Mouse (Mus musculus) olfactory bulb, adult 2 months (tissue): ENCODE results near the gene 4930426L09Rik. TPM values are rescaled to one million over a fixed set of nuclear protein-coding genes. Genes with fewer than 3 reads are reported as not detected.
"Not testable (repeated sequence)": the region's sequence is repeated elsewhere in the genome, so short reads cannot be mapped to it uniquely, and the experiment has no call there.

Source experiments
- H3K27ac ChIP-seq: fragments of 200-500 bp; 2 replicates; pipeline ENCODE4 v1.5.1; 2012; ENCODE audit warnings: low read depth, low read length; ENCODE audit not compliant: insufficient read depth
- H3K4me1 ChIP-seq: fragments of 200-500 bp; 2 replicates; pipeline ENCODE4 v1.6.1; 2012; ENCODE audit warnings: low read length; ENCODE audit not compliant: control insufficient read depth, insufficient read depth
- H3K4me3 ChIP-seq: fragments of 200-500 bp; 2 replicates; pipeline ENCODE4 v1.5.1; 2012; ENCODE audit warnings: mild to moderate bottlenecking, low read depth, low read length, moderate library complexity; ENCODE audit not compliant: insufficient read depth
- CTCF ChIP-seq: fragments of 200-500 bp; IDR thresholded peaks from 2 replicates; pipeline ENCODE4 v1.5.1; 2012; ENCODE audit warnings: low read depth, mild to moderate bottlenecking, low read length, moderate library complexity; ENCODE audit not compliant: insufficient read depth
- POLR2A ChIP-seq: fragments of 200-500 bp; IDR thresholded peaks from 2 replicates; pipeline ENCODE4 v1.6.1; 2012; ENCODE audit warnings: mild to moderate bottlenecking, low read depth, low read length, moderate library complexity; ENCODE audit not compliant: insufficient read depth
- WGBS: fragments of 180-500 bp; shearing (Covaris S2); methylation state at CpG from one replicate; pipeline ENCODE4 v1.1.7; 2018; 5-methylcytosine and 5-hydroxymethylcytosine counted together
- polyA plus RNA-seq: library from polyadenylated mRNA; stranded (reverse); fragments of >200 nt; gene quantifications from 2 replicates; pipeline ENCODE4 v1.2.4, GENCODE M21; 2012; ENCODE audit warnings: low replicate concordance; ENCODE audit not compliant: missing spikeins, insufficient read depth, insufficient read length

4930426L09Rik gene
- polyA plus RNA-seq, 1 experiment, result not detected

- WGBS, result under 1% methylated on average over 25 of the region's 25 CpGs
These were observed 1.5 kb upstream of the 4930426L09Rik start for GRCm38 (mm10) chr2:18996451-18997211.

GRCm38 (mm10) chr2:18997387-18997971, 664 bp upstream of the 4930426L09Rik start:
- Histone ChIP-seq H3K27ac (peak overlapping the region; percentile 82), H3K4me3 (peak overlapping the region; percentile 87)
- WGBS, result under 1% methylated on average over 46 of the region's 46 CpGs

More at GRCm38 (mm10) chr2:18996451-18997211, 1.5 kb upstream of the 4930426L09Rik start:
- peak overlapping the region; percentile 38; the same call in 1 of the 2 replicates for H3K27ac ChIP-seq
- peaks cover 2% of the 10 kb centered on the region; the same call in 1 of the 2 replicates for H3K4me1 ChIP-seq
- H3K4me3 ChIP-seq, result peak overlapping the region; percentile 87
- TF ChIP-seq POLR2A, result no peak
- TF ChIP-seq CTCF, result no peak

GRCm38 (mm10) chr2:18999395-18999794, 1.3 kb downstream of the 4930426L09Rik start:
- H3K4me3 ChIP-seq, result no peak overlapping the region
- TF ChIP-seq CTCF (no peak), POLR2A (no peak)
- no peaks in the 10 kb centered on the region for H3K4me1 ChIP-seq
- H3K27ac ChIP-seq, result no peak overlapping the region
- WGBS, result 97% methylated on average over 2 of the region's 2 CpGs

More at GRCm38 (mm10) chr2:18997387-18997971, 664 bp upstream of the 4930426L09Rik start:
- TF ChIP-seq POLR2A (no peak), CTCF (no peak)
- H3K4me1 ChIP-seq, result peaks cover 2% of the 10 kb centered on the region; the same call in 1 of the 2 replicates

GRCm38 (mm10) chr2:19004801-19005200, 6.7 kb downstream of the 4930426L09Rik start:
- Histone ChIP-seq H3K4me1 (no peaks in the 10 kb centered on the region), H3K27ac (no peak overlapping the region), H3K4me3 (no peak overlapping the region)
- WGBS, result 80% methylated on average over 10 of the region's 10 CpGs
- no peak for TF ChIP-seq CTCF

GRCm38 (mm10) chr2:19006124-19006523, 8.0 kb downstream of the 4930426L09Rik start:
- Histone ChIP-seq H3K27ac (no peak overlapping the region), H3K4me1 (no peaks in the 10 kb centered on the region), H3K4me3 (no peak overlapping the region)
- no peak for TF ChIP-seq CTCF
- TF ChIP-seq POLR2A, result no peak
- 95% methylated on average over 7 of the region's 7 CpGs for WGBS

GRCm38 (mm10) chr2:19007580-19007979, 9.4 kb downstream of the 4930426L09Rik start:
- H3K4me3 ChIP-seq, result no peak overlapping the region
- no peaks in the 10 kb centered on the region for H3K4me1 ChIP-seq
- no peak overlapping the region for H3K27ac ChIP-seq
- WGBS, result 87% methylated on average over 4 of the region's 4 CpGs
- TF ChIP-seq CTCF, result no peak
- no peak for TF ChIP-seq POLR2A

GRCm38 (mm10) chr2:19010541-19010940, 12.4 kb downstream of the 4930426L09Rik start:
- H3K27ac ChIP-seq, H3K4me1 ChIP-seq, H3K4me3 ChIP-seq: not testable (repeated sequence)
- WGBS, result 70% methylated on average over 1 of the region's 1 CpGs

- Histone ChIP-seq H3K4me1 (no peaks in the 10 kb centered on the region), H3K27ac (no peak overlapping the region), H3K4me3 (no peak overlapping the region)
- 92% methylated on average over 6 of the region's 6 CpGs for WGBS
- no peak for TF ChIP-seq POLR2A
- TF ChIP-seq CTCF, result no peak
These were observed 13.3 kb downstream of the 4930426L09Rik start for GRCm38 (mm10) chr2:19011443-19011842.

- no peaks in the 10 kb centered on the region for H3K4me1 ChIP-seq
- 92% methylated on average over 5 of the region's 5 CpGs for WGBS
- no peak overlapping the region for H3K27ac ChIP-seq
- TF ChIP-seq POLR2A (no peak), CTCF (no peak)
- H3K4me3 ChIP-seq, result no peak overlapping the region
These were observed 18.2 kb downstream of the 4930426L09Rik start for GRCm38 (mm10) chr2:19016348-19016747.
